Mouse (Mus musculus): Measurements from ENCODE around the gene Ninj2. TPM values are rescaled to one million over a fixed set of nuclear protein-coding genes. Genes with fewer than 3 reads are reported as not detected.
"Not testable (repeated sequence)": the region's sequence is repeated elsewhere in the genome, so short reads cannot be mapped to it uniquely, and the experiment has no call there.

The Ninj2 gene
- polyA plus RNA-seq, 1 experiment from 2014 or later, result not detected

- Histone ChIP-seq H3K36me3 (no peaks in the 10 kb centered on the region), H3K4me2 (no peak overlapping the region), H3K4me1 (replicated peaks) (no peaks in the 10 kb centered on the region), H3K9ac (no peak overlapping the region), H3K27me3 (no peaks in the 10 kb centered on the region), H3K4me3 (no peak overlapping the region), H3K9me3 (no peaks in the 10 kb centered on the region), H3K27ac (no peak overlapping the region)
- 92% methylated on average over 4 of the region's 4 CpGs for WGBS
- ATAC-seq (ENCODE audit: low FRiP score), result no peak
Measured at GRCm38 (mm10) chr6:120081516-120081915, 11.6 kb upstream of the Ninj2 start.

GRCm38 (mm10) chr6:120082251-120082950 lies 10.7 kb upstream of the Ninj2 start:
- no peak for ATAC-seq (ENCODE audit: low FRiP score)
- H3K4me2 ChIP-seq, result no peak overlapping the region

GRCm38 (mm10) chr6:120082951-120083411 lies 10.2 kb upstream of the Ninj2 start:
- no peak overlapping the region for H3K27ac ChIP-seq
- ATAC-seq (ENCODE audit: low FRiP score), result no peak
- H3K4me3 ChIP-seq, result no peak overlapping the region
- H3K4me2 ChIP-seq, result no peak overlapping the region
- H3K9me3 ChIP-seq, result no peaks in the 10 kb centered on the region
- no peak overlapping the region for H3K9ac ChIP-seq
- 88% methylated on average over 8 of the region's 8 CpGs for WGBS
- no peaks in the 10 kb centered on the region for H3K36me3 ChIP-seq
- no peaks in the 10 kb centered on the region for H3K4me1 ChIP-seq (replicated peaks)
- no peaks in the 10 kb centered on the region for H3K27me3 ChIP-seq

More at GRCm38 (mm10) chr6:120082251-120082950, 10.7 kb upstream of the Ninj2 start:
- Histone ChIP-seq H3K27me3 (no peaks in the 10 kb centered on the region), H3K9me3 (no peaks in the 10 kb centered on the region), H3K36me3 (no peaks in the 10 kb centered on the region), H3K4me3 (no peak overlapping the region), H3K9ac (no peak overlapping the region), H3K4me1 (replicated peaks) (no peaks in the 10 kb centered on the region), H3K27ac (no peak overlapping the region)
- 91% methylated on average over 6 of the region's 6 CpGs for WGBS

GRCm38 (mm10) chr6:120083442-120083841 lies 9.7 kb upstream of the Ninj2 start:
- H3K9me3 ChIP-seq, result no peaks in the 10 kb centered on the region

GRCm38 (mm10) chr6:120084983-120085382 lies 8.2 kb upstream of the Ninj2 start:
- H3K4me2 ChIP-seq, result no peak overlapping the region
- no peak overlapping the region for H3K27ac ChIP-seq
- no peaks in the 10 kb centered on the region for H3K27me3 ChIP-seq
- no peak overlapping the region for H3K9ac ChIP-seq
- H3K36me3 ChIP-seq, result no peaks in the 10 kb centered on the region
- H3K4me3 ChIP-seq, result no peak overlapping the region
- H3K4me1 ChIP-seq (replicated peaks), result no peaks in the 10 kb centered on the region
- 91% methylated on average over 2 of the region's 2 CpGs for WGBS
- ATAC-seq (ENCODE audit: low FRiP score), result no peak
- no peaks in the 10 kb centered on the region for H3K9me3 ChIP-seq

More at GRCm38 (mm10) chr6:120083442-120083841, 9.7 kb upstream of the Ninj2 start:
- H3K4me3 ChIP-seq, result no peak overlapping the region
- no peak overlapping the region for H3K9ac ChIP-seq
- WGBS, result 77% methylated on average over 6 of the region's 6 CpGs
- H3K4me2 ChIP-seq, result no peak overlapping the region
- H3K36me3 ChIP-seq, result no peaks in the 10 kb centered on the region
- no peak for ATAC-seq (ENCODE audit: low FRiP score)
- no peaks in the 10 kb centered on the region for H3K4me1 ChIP-seq (replicated peaks)
- H3K27me3 ChIP-seq, result no peaks in the 10 kb centered on the region
- no peak overlapping the region for H3K27ac ChIP-seq

GRCm38 (mm10) chr6:120085832-120086231 lies 7.3 kb upstream of the Ninj2 start:
- H3K4me1 ChIP-seq (replicated peaks), result no peaks in the 10 kb centered on the region
- no peak for ATAC-seq (ENCODE audit: low FRiP score)
- H3K4me2 ChIP-seq, result no peak overlapping the region
- no peak overlapping the region for H3K9ac ChIP-seq
- H3K4me3 ChIP-seq, result no peak overlapping the region
- H3K36me3 ChIP-seq, result no peaks in the 10 kb centered on the region
- no peak overlapping the region for H3K27ac ChIP-seq
- no peaks in the 10 kb centered on the region for H3K27me3 ChIP-seq
- no peaks in the 10 kb centered on the region for H3K9me3 ChIP-seq
- WGBS, result 79% methylated on average over 3 of the region's 3 CpGs

GRCm38 (mm10) chr6:120087041-120087440 lies 6.1 kb upstream of the Ninj2 start:
- H3K36me3 ChIP-seq; H3K4me1 ChIP-seq (replicated peaks); H3K27ac ChIP-seq; ATAC-seq (ENCODE audit: low FRiP score); H3K9ac ChIP-seq; H3K27me3 ChIP-seq; H3K9me3 ChIP-seq; H3K4me2 ChIP-seq; H3K4me3 ChIP-seq: not testable (repeated sequence)
- WGBS, result 92% methylated on average over 7 of the region's 8 CpGs

GRCm38 (mm10) chr6:120090712-120091248 lies 2.4 kb upstream of the Ninj2 start:
- H3K4me1 ChIP-seq (replicated peaks), result 0 out of 2 replicates have a peak, but pooled peaks cover 3% of the 10 kb centered on the region
- H3K4me2 ChIP-seq, result no peak overlapping the region
- H3K4me3 ChIP-seq, result no peak overlapping the region
- H3K36me3 ChIP-seq, result no peaks in the 10 kb centered on the region
- no peak overlapping the region for H3K27ac ChIP-seq
- 72% methylated on average over 15 of the region's 15 CpGs for WGBS
- H3K27me3 ChIP-seq, result no peaks in the 10 kb centered on the region
- no peak overlapping the region for H3K9ac ChIP-seq
- no peaks in the 10 kb centered on the region for H3K9me3 ChIP-seq
- no peak for ATAC-seq (ENCODE audit: low FRiP score)

- Histone ChIP-seq H3K4me2 (no peak overlapping the region), H3K9ac (no peak overlapping the region), H3K4me3 (no peak overlapping the region), H3K27me3 (no peaks in the 10 kb centered on the region), H3K9me3 (no peaks in the 10 kb centered on the region), H3K4me1 (replicated peaks) (0 out of 2 replicates have a peak, but pooled peaks cover 3% of the 10 kb centered on the region), H3K27ac (no peak overlapping the region), H3K36me3 (no peaks in the 10 kb centered on the region)
- 84% methylated on average over 4 of the region's 4 CpGs for WGBS
- no peak for ATAC-seq (ENCODE audit: low FRiP score)
Measured at GRCm38 (mm10) chr6:120091956-120092355, 1.2 kb upstream of the Ninj2 start.

GRCm38 (mm10) chr6:120094091-120094776 lies 1.1 kb downstream of the Ninj2 start:
- Histone ChIP-seq H3K27ac (no peak overlapping the region), H3K9me3 (no peaks in the 10 kb centered on the region), H3K9ac (no peak overlapping the region), H3K4me3 (no peak overlapping the region), H3K27me3 (no peaks in the 10 kb centered on the region), H3K4me1 (replicated peaks) (0 out of 2 replicates have a peak, but pooled peaks cover 3% of the 10 kb centered on the region), H3K36me3 (no peaks in the 10 kb centered on the region), H3K4me2 (no peak overlapping the region)
- 90% methylated on average over 9 of the region's 9 CpGs for WGBS
- ATAC-seq (ENCODE audit: low FRiP score), result no peak

- Histone ChIP-seq H3K9me3 (no peaks in the 10 kb centered on the region), H3K36me3 (no peaks in the 10 kb centered on the region), H3K4me1 (replicated peaks) (0 out of 2 replicates have a peak, but pooled peaks cover 3% of the 10 kb centered on the region), H3K27me3 (no peaks in the 10 kb centered on the region), H3K4me2 (no peak overlapping the region), H3K4me3 (no peak overlapping the region), H3K27ac (no peak overlapping the region), H3K9ac (no peak overlapping the region)
- no peak for ATAC-seq (ENCODE audit: low FRiP score)
- WGBS, result 85% methylated on average over 5 of the region's 5 CpGs
Measured at GRCm38 (mm10) chr6:120095096-120095495, 1.9 kb downstream of the Ninj2 start.

- H3K4me3 ChIP-seq, result no peak overlapping the region
- H3K9ac ChIP-seq, result no peak overlapping the region
- no peaks in the 10 kb centered on the region for H3K9me3 ChIP-seq
- 0 out of 2 replicates have a peak, but pooled peaks cover 3% of the 10 kb centered on the region for H3K4me1 ChIP-seq (replicated peaks)
- WGBS, result 94% methylated on average over 1 of the region's 1 CpGs
- ATAC-seq (ENCODE audit: low FRiP score), result no peak
- H3K27ac ChIP-seq, result no peak overlapping the region
- no peaks in the 10 kb centered on the region for H3K36me3 ChIP-seq
- H3K4me2 ChIP-seq, result no peak overlapping the region
- H3K27me3 ChIP-seq, result no peaks in the 10 kb centered on the region
Measured at GRCm38 (mm10) chr6:120095501-120095900, 2.4 kb downstream of the Ninj2 start.

All from hindbrain, embryonic 13.5 days (tissue).